Mouse (Mus musculus) cerebellum, adult 2 months (tissue): ENCODE measurements around the gene Arf5.

ENCODE experiments used
- CTCF ChIP-seq: fragments of 200-500 bp; IDR thresholded peaks from 2 replicates; pipeline ENCODE4 v1.5.1; 2011; ENCODE audit warnings: low read depth, mild to moderate bottlenecking, control low read depth, low read length, moderate library complexity, borderline replicate concordance; ENCODE audit not compliant: insufficient read depth
- POLR2A ChIP-seq: fragments of 200-500 bp; IDR thresholded peaks from 2 replicates; pipeline ENCODE4 v1.6.1; 2011; ENCODE audit warnings: low read length, control low read depth, borderline replicate concordance; ENCODE audit not compliant: insufficient read depth

- TF ChIP-seq CTCF (no peak), POLR2A (no peak)
These were observed 3.9 kb downstream of the Arf5 start, which contains the start of gene Fscn3 for GRCm38 (mm10) chr6:28427096-28427839.
